Mouse (Mus musculus) ovary, postnatal 14 days (tissue): ENCODE results near the gene Tmprss11c.
"Not testable (repeated sequence)": the region's sequence is repeated elsewhere in the genome, so short reads cannot be mapped to it uniquely, and the experiment has no call there.

ENCODE experiments used
- DNase-seq: peaks from one replicate; pipeline ENCODE4 v3.0.0; 2022; ENCODE audit warnings: low spot score

The Tmprss11c gene

DNA sequence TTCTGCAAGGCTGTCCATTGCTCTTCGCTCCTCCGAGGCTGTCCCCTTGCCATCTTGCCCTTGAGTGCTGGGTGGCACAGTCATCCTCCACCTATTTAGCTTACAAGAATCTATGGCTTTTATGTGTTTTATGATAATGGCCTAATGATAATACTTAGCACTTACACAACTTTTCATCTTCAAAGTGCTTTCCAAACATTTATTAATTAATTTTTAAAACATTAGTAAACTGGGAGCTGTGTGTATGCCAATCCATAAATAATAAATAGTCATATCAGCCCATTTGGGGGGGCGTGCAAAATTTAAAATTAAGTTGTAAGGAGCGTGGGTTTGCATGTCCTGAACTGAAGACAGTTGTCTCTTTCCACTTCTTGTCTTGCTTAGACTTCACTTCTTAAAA, at the start of gene Tmprss11c:
Gene Tmprss11c (minus strand): TSS at position 101 of the 400 bp plus-strand sequence.
- DNase-seq, result no peak

DNA sequence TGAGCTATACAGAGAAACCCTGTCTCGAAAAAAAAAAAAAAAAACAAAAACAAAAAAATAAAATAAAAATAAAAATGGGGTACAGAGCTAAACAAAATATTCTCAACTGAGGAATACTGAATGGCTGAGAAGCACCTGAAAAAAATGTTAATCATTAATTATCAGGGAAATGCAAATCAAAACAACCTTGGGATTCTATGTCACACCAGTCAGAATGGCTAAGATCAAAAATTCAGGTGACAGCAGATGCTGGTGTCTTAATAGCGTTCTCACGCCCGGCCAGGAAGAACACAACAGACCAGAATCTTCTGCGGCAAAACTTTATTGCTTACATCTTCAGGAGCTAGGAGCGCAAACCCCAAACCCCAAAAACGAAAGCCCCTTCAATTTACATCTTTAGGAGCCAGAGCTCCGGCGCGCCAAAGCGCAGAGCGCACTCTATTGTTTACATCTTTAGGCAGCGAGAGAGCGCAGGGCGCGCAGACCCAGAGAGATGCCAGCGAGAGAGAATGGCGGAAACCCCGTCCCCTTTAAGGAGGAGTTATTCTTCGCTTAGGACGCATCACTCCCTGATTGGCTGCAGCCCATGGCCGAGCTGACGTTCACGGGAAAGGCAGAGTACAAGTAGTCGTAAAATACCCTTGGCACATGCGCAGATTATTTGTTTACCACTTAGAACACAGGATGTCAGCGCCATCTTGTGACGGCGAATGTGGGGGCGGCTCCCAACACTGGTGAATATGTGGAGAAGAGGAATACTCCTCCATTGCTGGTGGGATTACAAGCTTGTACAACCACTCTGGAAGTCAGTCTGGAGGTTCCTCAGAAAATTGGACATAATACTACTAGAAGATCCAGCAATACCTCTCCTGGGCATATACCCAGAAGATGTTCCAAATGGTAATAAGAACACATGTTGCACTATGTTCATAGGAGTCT, 29.2 kb upstream of the Tmprss11c start:
- DNase-seq, result not testable (repeated sequence)

DNA sequence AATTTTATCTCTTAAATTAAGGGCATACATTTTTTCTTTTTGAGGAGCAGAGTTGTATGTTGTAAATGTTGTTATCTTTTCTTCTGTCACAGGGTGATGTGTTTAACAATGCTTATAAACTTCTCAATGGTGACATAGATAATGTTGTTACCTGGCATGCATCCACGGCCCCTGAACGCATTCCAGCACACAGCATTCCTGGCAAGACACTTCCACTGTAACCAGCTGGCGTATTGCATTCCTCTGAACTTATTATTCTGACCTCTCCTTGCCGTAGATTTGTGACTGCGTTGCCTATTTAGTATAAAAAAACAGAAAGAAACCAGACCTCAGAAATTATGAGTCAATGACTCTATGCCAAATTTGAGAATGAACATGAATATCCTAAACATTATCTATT, 17.0 kb upstream of the Tmprss11c start:
- DNase-seq, result no peak

DNA sequence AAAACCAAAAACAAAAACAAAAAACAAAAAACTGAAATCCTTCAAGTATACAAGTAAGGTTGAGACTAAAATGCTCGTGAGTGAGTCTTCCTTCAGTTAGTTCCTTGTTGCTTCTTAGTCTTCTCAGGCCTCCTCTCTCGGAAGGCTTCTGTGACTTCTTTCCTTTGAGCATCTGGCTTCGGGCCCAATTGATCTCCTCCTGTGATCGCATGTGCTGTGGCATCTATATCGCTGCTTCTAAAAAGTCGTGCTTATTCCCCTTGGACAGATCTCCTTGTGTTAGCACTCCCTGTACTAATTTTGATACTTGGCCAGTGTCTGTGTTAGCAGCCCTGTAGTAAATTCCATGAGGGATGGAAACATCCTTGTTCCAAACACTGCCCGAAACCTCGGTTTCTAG, 14.8 kb upstream of the Tmprss11c start:
- DNase-seq, result no peak

DNA sequence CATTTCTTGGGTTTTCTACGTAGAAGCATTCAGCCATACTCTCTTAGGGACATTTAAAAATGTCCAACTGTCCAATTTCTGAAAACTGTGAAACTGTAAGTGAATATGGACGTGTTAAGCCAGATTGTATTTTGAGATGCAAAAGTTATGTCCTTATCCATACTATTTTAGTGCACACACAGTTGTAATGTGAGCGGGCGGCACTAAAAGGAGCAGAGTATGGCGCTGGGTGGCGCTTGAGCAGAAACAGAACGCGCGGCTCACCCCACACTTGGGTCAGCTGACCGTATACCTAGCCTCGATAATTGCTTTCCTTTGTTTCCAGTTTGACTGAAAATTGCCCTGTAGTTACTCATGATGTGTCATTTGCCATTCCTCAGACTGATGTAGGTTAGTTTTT, 42.5 kb downstream of the Tmprss11c start:
- DNase-seq, result no peak

DNA sequence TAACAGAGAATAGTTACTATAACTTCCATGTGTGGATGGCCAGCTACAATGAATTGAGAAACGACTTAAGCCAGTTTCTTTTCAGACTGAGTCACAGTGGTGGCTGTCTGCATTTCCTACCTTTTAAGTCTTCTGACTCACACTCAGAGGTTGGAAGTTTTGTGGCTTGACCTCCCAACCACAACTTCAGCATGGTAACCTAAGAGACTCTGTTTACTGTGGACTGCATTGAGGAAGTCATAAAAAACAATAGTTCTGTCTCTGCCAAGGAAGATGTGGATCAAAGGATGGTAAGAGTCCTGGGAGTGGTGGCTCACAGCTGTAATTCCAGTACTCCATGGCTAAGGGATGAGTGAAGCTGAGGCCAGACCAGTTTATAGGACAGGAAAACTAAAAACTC, 44.2 kb downstream of the Tmprss11c start:
- no peak for DNase-seq

DNA sequence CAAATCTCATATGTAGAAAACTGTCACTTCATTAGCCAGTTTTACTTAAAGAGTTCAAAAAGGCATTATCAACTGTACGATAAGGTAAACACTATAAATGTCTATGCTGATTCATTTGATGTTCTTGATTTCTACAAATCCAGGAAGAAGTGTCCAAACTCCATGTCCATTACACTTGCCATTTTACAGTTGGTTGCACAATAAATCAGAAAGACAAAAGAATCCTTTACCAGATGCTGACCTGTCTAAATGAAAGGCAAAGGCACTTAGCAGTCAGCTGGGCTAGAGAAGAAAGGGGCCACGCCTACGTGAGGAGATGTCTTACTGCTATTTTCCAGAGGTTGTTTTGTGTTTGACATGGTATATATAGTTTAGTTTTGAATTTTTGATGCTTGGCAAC, 44.8 kb downstream of the Tmprss11c start:
- DNase-seq, result no peak

DNA sequence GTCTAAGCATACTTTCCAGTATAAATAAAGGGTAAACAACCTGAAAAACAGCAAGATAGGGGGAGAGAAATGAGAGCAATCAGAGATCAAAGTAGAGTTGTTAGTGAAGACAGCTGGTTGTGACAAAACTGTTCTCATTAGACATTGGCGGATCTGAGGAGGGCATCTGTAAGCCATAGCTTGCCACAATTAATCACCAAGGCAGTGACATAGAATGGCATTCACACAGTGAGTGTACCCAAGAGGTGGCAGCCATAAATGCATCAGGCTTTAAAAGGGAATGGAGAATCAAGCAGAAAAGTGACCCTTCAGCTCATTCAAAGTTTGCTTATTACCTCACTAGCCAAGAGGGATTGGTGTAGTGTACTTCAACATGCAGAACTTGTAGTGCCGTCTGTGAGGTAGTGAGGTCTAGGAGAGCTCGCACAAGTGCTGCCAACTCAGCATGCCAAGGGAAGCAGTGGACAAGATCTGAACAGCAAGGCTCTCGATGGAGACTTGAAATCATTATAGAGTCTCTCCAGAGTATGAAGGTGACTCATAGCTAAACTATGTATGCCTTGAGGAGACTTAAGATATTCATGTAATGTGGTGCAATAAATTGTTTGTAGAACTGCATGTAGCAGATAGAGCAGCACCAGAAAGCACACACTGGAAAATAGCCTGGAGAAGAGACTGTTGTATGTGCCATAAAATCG, 61.8 kb downstream of the Tmprss11c start:
- DNase-seq, result no peak

DNA sequence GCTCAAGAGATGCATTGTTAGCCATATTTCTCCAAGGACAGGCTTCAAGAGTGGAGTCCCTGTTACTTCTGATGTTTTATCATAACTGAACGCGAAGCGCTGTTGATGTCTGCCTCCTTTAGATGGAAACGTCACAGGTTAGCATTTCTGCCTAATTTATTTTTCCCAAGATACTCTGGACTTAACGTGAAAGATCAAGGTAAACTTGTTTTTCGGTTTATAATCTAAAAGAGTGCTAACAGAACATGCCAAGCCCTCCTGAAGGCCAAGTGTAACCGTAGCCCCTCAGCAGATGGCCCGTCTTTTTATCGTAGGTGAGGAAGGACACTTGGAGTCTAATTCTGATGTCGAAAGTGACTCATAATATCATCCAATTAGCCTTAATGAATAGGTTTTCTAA, 91.3 kb downstream of the Tmprss11c start, which contains the start of gene Gnrhr:
Gene Gnrhr (minus strand): TSS at position 101 of the 400 bp plus-strand sequence.
- no peak for DNase-seq

DNA sequence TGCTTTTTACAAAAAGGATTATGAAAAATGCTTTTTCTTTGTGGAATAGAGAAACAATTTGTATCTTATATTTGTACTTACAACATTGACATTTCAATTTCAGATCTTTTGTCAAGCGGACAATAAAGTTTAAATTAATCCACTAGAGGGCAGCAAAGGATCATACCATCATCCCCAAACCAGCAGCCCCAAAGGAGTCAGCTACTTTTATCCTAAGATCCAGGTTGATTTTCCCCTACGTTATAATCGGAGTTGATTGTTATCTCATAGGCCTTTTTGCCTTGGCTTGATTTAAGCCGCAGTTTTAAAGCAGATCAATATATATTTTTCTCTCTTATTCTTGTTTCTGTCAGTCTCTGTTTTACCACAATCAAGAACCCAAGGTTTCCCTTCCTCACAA, 97.8 kb downstream of the Tmprss11c start:
- DNase-seq, result no peak

DNA sequence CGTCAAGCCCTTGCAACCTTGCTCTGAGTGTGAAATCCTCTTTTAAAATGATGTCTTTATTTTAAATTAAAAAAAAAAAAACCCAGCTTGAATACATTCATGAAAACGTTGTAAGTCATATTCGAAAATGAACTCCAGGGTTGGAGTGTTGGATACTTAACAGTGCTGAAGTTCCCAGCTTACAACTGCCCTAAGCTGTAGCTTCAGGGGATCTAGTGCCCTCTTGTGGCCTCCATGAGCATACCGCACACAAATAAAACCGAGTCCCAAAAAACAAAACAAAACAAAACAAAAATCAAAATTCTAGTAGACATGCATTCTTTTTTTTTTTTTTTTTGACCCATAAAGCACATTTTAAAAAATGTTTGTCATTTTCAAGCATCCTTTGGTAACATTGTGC, 98.3 kb downstream of the Tmprss11c start:
- DNase-seq, result no peak

DNA sequence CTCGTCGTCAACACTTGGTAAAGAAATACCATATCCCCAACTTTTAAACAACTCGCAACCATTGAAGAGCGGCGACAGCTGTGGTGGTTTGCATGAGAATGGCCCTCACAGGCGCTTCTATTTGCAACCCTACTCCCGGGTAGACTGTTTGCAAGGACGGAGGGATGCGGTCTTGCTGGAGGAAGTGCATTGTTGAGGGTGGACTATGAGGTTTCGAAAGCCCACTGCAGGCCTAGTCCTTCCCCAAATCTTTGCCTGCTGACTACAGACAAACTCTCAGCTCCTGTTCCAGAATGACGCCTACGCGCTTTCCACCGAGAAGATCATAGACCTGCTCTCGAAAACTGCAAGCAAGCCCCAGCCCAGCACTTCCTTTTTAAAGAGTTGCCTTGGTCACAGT, 98.8 kb downstream of the Tmprss11c start:
- no peak for DNase-seq

DNA sequence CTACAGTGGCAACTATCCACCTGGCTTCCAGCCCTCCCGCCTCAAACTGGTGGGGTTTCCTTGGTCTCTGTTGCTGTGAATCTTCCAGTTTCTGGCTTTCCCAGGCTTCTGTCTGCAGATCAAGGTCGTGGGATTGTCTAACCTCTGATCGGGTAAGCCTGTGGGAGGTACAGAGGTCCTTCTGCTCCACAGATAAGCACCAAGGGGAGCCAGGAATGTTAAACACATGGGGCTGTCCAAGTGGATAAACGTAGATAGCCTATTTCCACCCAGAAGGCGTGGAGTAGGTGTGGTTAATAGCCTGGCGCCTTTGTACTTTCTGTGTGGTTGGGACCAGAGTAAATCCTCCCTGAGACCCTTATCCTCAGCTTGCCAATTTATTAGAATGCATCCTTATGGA, 101.7 kb downstream of the Tmprss11c start:
- DNase-seq, result no peak
